Mouse (Mus musculus) thymus, postnatal 10 days (tissue): ENCODE measurements around the gene Auts2.

Experiments used
- DNase-seq, 2 experiments: peaks; one replicate each; pipeline ENCODE4 v3.0.0; 2021; ENCODE audit warnings: low spot score in 2 of 2

Gene Auts2

DNA sequence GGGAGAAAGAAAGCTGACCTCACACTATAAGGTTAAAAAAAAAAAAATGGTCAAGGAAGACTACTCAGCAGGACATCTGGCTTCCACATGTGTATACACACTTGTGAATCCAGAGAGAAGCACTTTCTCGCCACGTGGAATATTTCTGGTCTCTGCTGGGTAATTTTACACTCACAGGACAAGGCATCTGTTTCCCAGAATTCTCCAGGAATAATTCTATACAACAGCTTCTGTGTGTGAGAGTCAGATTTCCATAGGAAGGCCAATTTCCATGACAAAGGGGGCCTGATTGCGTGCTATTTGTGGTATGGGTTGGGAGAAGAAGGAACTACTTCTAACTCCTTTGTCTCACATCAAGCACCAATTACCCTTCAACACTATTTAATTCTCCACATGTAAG, 1016.5 kb downstream of the Auts2 start:
- DNase-seq: no peak

DNA sequence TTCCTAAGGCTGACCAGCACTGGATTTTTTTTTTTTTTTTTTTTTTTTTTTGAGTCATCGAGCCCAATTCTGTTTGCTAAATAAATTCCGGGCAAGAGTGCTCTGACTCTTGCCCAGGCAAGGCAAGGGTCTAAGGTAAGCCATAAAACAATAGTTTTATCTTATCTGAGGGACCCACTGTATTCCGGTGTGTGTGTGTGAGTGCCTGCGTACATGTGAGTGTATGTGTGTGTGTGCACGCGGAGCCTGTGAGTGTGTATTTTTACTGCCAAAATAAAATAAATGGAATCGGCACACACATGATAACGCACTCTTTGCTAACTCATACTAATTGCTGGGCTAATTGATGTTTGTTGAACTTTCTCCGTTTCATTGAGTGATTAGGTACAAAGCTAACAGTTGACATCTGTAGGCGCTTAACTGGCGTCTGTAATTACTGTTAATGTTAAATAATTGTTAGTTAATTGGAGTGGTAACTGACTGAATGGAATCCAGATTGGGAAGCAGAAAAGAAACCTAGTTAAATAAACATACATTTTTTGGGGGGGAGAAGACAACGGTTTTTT, 1018.2 kb downstream of the Auts2 start:
- no peak for DNase-seq

DNA sequence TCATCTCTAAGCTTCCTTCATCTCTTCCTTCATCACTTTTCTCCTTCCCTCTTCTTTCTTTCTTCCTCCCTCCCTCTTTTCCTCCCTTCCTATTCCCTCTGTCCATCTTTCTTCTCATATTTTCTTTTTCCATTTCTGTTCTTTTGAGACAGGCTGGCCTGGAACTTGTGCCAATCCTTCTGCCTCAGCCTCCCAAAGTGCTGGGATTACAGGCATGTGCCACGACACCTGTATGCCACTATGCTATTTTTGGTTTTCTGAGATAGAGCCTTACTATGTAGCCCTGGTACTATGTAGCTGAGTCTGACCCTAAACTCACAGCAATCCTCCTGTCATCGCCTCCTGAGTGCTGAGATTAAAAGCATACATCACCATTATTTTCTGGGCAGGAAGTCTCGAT, 1023.6 kb downstream of the Auts2 start:
- no peak for DNase-seq

- no peak for DNase-seq
Observed at GRCm38 (mm10) chr5:131517677-131518076, 1025.5 kb downstream of the Auts2 start.

GRCm38 (mm10) chr5:131515707-131516407, 1027.3 kb downstream of the Auts2 start:
- no peak for DNase-seq

DNA sequence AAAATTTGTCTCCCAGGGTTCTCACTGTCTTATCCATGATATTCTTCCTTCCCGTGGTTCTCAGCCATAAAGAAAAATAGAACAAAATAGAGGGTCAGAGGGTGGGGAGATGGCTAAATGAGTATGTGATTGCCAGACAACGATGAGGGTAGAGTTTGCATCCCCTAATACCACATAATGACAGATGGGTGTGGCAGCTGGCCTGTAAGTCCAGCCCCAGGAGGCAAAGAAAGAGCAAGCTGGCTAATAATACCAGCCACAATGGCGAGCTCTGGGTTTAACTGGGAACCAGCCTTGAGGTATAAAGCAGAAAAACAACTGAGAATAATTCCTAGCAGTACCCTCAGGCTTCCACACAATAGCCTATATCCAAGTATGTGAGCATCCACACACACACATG, 1029.4 kb downstream of the Auts2 start:
- DNase-seq: no peak

- no peak for DNase-seq
Observed at GRCm38 (mm10) chr5:131512617-131513016, 1030.5 kb downstream of the Auts2 start.

DNA sequence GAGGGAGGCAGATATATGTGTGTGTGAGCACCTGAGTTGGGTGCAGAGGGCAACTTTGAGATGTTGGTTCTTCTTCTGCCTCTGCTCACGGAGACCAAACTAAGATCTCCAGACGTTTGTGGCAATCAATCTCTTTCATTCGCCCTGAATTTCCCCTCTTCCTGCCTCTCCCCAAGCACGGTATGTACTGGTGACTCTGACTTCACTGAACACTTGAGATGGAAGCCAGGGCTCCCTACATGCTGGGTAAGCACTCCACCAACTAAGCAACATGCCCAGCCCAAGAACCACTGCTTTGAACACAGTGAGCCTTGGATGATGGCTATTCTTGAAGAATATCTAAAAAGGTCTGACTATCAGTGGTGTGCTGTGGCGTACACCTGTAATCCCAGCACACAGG, 1032.5 kb downstream of the Auts2 start:
- no peak for DNase-seq

DNA sequence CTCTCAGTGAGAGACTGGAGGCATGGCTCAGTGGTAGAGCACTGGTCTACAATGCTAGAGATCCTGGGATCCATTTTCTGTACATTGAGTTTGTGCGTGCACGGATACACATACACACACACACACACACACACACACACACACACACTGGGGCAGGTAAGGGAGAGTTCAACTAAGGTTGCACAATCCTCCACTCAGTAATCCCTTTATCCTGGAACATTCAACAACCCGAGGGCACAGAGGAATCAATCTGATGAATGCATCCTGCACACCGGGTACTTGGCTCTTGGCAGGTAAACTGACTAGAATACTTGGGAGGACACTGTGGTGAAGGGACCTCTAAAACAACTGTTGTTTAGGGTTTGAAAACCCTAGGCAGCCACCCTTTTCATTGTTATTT, 1033.8 kb downstream of the Auts2 start:
- no peak for DNase-seq

DNA sequence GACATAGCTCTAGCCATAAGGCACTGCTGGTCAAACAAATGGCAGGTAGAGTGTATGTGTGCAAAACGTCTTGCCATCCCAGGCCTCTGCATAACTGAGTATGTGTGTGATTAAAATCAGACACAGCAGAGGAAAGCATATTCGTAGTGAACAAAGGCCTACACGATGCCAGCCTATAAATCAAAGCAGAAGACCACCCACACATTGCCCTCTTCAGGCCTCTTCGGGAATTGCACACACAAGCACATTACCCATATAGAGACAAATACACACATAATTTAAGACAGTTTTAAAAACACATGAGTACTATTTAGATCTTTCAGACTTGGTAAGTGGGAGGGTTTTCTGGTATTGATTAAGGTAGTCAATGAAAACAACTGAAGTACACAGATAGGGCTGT, 1044.3 kb downstream of the Auts2 start:
- DNase-seq: no peak

- DNase-seq: no peak
Observed at GRCm38 (mm10) chr5:131496517-131497216, 1046.5 kb downstream of the Auts2 start.

DNA sequence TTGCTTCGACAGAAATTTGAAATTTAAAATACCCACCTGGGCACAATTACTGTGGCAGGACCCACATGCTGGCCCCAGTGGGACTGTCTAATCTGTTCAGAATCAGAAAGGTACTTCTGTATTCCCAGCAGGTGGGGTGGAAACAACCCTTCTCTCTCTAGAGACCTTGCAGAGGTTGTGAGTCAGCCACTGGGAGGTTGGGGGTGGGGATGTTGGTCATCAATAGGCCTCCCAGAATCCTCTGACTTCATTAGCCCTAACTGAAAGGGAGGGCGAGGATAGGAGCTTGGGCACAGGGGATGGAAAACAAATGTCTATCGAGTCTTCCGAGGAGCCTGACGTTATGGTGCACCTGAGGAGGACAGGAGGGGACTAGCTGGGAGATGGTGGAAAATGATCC, 1048.6 kb downstream of the Auts2 start:
- DNase-seq: no peak

GRCm38 (mm10) chr5:131492535-131492934, 1050.6 kb downstream of the Auts2 start:
- no peak for DNase-seq

DNA sequence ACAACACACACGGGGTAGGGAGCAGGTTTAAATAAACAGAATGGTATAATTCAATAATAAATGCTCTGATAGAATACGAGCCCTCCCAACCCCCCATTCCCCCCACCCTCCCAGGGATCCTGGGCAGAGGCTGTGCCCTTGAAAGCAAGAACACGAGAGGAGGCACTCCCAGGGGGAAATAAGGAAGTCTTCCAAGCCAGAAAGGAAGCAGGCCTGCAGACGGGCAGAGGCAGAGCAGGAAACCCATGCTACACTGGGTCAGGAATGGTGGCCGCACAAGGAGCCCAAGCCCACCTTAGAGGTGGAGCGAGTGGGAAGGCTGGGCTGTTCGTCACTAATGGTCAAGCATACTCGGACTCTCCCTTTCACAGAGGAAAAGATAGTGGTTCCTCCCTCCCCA, 1051.3 kb downstream of the Auts2 start:
- no peak for DNase-seq

DNA sequence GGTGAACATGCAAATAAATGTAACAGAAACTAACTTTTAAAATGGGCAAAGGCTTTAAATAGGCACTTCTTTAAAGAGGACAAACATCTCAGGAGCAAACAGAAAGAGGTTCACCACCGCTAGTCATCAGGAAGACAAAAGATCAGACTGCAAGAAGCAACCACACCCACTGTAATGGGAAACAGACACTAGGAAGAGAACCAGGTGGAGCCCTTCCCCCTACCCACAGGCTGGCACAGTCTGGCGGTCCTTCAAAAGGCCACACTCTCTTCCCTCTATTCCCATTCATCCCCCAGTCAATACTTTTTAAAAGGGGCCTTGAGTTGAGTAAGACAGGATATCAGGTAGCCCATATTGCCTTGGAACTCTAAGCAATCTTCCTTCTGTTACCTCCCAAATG, 1052.3 kb downstream of the Auts2 start:
- DNase-seq: no peak

GRCm38 (mm10) chr5:131489846-131490245, 1053.3 kb downstream of the Auts2 start:
- DNase-seq: no peak

DNA sequence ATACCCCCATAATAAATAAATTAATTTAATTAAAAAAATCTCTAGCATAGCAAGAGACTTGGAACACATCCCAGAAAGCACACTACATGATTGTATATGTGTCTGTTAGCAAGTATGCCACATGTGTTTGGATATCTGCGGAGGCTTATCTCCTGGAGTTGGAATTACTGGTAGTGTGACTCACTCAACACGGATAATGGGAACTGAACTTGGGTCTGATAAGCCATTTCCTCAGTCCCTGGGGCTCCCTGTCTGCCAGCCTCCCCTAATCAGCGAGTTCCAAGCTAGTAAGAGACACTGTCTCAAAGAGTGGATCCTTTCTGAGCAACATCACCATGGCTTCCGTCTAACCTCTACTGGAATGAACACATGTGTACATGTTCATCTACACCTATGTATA, 1056.6 kb downstream of the Auts2 start:
- DNase-seq: no peak

DNA sequence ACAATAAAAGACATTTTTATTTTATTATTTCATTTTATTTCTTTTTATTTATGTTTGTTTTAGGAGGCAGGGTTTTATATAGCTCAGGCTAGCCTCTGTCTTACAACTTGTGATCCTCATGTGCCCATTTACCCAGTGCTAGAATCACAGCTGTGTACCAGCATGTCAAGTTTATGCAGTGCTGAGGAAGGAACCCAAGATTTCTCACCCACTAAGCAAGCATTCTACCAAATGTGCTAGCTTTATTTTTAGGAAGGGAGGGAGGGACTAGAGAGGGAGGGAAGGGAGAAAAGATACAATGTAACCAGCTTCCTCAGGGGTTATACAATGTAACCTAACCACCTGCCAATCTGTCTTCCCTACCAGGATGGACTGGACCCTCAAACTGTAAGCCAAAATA, 1067.9 kb downstream of the Auts2 start:
- DNase-seq: no peak

- no peak for DNase-seq
Observed at GRCm38 (mm10) chr5:131468609-131469008, 1074.5 kb downstream of the Auts2 start.

DNA sequence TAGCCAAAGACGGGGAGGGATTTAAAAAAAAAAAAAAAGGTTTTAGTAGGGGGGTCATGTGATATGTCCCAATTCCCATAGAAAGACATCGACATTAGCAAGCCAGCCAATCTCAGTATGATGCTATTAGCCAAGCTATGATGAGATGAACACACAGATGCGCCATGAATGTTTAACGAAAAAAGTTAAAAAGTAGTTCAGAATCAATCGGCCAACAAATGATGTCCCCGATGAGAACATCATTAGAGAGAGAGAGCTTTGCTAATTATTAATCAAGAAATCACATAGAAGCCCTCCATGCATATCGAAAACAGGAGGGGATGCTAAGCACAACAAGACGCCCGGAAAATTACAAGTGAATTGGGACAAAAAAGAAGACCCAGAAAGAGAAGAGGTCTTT, 1077.0 kb downstream of the Auts2 start:
- no peak for DNase-seq

- DNase-seq: no peak
Observed at GRCm38 (mm10) chr5:131463402-131463801, 1079.7 kb downstream of the Auts2 start.

- no peak for DNase-seq
Observed at GRCm38 (mm10) chr5:131459951-131460350, 1083.2 kb downstream of the Auts2 start.

- no peak for DNase-seq
Observed at GRCm38 (mm10) chr5:131459549-131459948, 1083.6 kb downstream of the Auts2 start.
